Mouse (Mus musculus) T-helper 17 cell (primary cell): ENCODE measurements around the gene Ptf1a.

Experiments
- in situ Hi-C, 2 experiments: fragments of 300-600 bp; cut with MboI, MseI; formaldehyde crosslinking; loops; 1 replicate in 1 of 2; 2 replicates in 1 of 2; pipeline ENCODE4 v1.15.1; 2025; ENCODE audit warnings: high pct_unique_total_duplicates in 2 of 2

Gene Ptf1a

GRCm38 (mm10) chr2:19444931-19445831 lies at the start of gene Ptf1a:
Ptf1a (plus strand) TSS chr2:19445663.
- in situ Hi-C loops = loop anchor here in 1 of 2 experiments (25.0 kb wide), 1 partner anchor 1958 kb away; no protein-coding TSS in a partner anchor

- in situ Hi-C loops = no loop called here
These were observed 40.1 kb upstream of the Ptf1a start for GRCm38 (mm10) chr2:19405409-19405808.

GRCm38 (mm10) chr2:19406531-19406930 lies 38.9 kb upstream of the Ptf1a start:
- in situ Hi-C loops = no loop called here

- in situ Hi-C loops = loop anchor here in 1 of 2 experiments (10.0 kb wide), 1 partner anchor 320 kb away; no protein-coding TSS in a partner anchor
These were observed 31.1 kb upstream of the Ptf1a start for GRCm38 (mm10) chr2:19414222-19414965.

GRCm38 (mm10) chr2:19415063-19415521 lies 30.4 kb upstream of the Ptf1a start:
- in situ Hi-C loops = loop anchor here in 1 of 2 experiments (10.0 kb wide), 1 partner anchor 320 kb away; no protein-coding TSS in a partner anchor

- in situ Hi-C loops = loop anchor here in 1 of 2 experiments (10.0 kb wide), 1 partner anchor 319 kb away; no protein-coding TSS in a partner anchor
These were observed 29.4 kb upstream of the Ptf1a start for GRCm38 (mm10) chr2:19416066-19416465.

GRCm38 (mm10) chr2:19419686-19420345 lies 25.6 kb upstream of the Ptf1a start:
- in situ Hi-C loops = loop anchor here (5.0 to 10.0 kb wide), 4 partner anchors 62 to 492 kb away; no protein-coding TSS in a partner anchor

- in situ Hi-C loops = loop anchor here (5.0 kb wide), 3 partner anchors 60 to 490 kb away; no protein-coding TSS in a partner anchor
These were observed 23.2 kb upstream of the Ptf1a start for GRCm38 (mm10) chr2:19422226-19422625.

- in situ Hi-C loops = loop anchor here (5.0 kb wide), 3 partner anchors 59 to 489 kb away; no protein-coding TSS in a partner anchor
These were observed 22.4 kb upstream of the Ptf1a start for GRCm38 (mm10) chr2:19423086-19423485.

- in situ Hi-C loops = loop anchor here in 1 of 2 experiments (25.0 kb wide), 1 partner anchor 1942 kb away; no protein-coding TSS in a partner anchor
These were observed 16.4 kb upstream of the Ptf1a start for GRCm38 (mm10) chr2:19429031-19429430.

GRCm38 (mm10) chr2:19429691-19430690 lies 15.5 kb upstream of the Ptf1a start:
- in situ Hi-C loops = loop anchor here in 1 of 2 experiments (25.0 kb wide), 1 partner anchor 1943 kb away; no protein-coding TSS in a partner anchor

GRCm38 (mm10) chr2:19430746-19431145 lies 14.7 kb upstream of the Ptf1a start:
- in situ Hi-C loops = loop anchor here in 1 of 2 experiments (25.0 kb wide), 1 partner anchor 1943 kb away; no protein-coding TSS in a partner anchor

GRCm38 (mm10) chr2:19431186-19431585 lies 14.3 kb upstream of the Ptf1a start:
- in situ Hi-C loops = loop anchor here in 1 of 2 experiments (25.0 kb wide), 1 partner anchor 1944 kb away; no protein-coding TSS in a partner anchor

GRCm38 (mm10) chr2:19431614-19432323 lies 13.7 kb upstream of the Ptf1a start:
- in situ Hi-C loops = loop anchor here in 1 of 2 experiments (25.0 kb wide), 1 partner anchor 1944 kb away; no protein-coding TSS in a partner anchor

- in situ Hi-C loops = loop anchor here in 1 of 2 experiments (25.0 kb wide), 1 partner anchor 1957 kb away; no protein-coding TSS in a partner anchor
These were observed 1.1 kb upstream of the Ptf1a start for GRCm38 (mm10) chr2:19444346-19444745.

GRCm38 (mm10) chr2:19445871-19446501 lies 523 bp downstream of the Ptf1a start:
- in situ Hi-C loops = loop anchor here in 1 of 2 experiments (25.0 kb wide), 1 partner anchor 1959 kb away; no protein-coding TSS in a partner anchor

- in situ Hi-C loops = loop anchor here in 1 of 2 experiments (25.0 kb wide), 1 partner anchor 1959 kb away; no protein-coding TSS in a partner anchor
These were observed 1.3 kb downstream of the Ptf1a start for GRCm38 (mm10) chr2:19446746-19447145.
